Mouse (Mus musculus): ENCODE measurements around the gene Gm20683.

Gene Gm20683

GRCm38 (mm10) chr17:25792615-25793014, 48.9 kb downstream of the Gm20683 start, which contains the start of gene Fam173a:
TSS of gene Fam173a (minus strand) at chr17:25792901.
- DNase-seq, result peak; percentile 70 to 76

DNA sequence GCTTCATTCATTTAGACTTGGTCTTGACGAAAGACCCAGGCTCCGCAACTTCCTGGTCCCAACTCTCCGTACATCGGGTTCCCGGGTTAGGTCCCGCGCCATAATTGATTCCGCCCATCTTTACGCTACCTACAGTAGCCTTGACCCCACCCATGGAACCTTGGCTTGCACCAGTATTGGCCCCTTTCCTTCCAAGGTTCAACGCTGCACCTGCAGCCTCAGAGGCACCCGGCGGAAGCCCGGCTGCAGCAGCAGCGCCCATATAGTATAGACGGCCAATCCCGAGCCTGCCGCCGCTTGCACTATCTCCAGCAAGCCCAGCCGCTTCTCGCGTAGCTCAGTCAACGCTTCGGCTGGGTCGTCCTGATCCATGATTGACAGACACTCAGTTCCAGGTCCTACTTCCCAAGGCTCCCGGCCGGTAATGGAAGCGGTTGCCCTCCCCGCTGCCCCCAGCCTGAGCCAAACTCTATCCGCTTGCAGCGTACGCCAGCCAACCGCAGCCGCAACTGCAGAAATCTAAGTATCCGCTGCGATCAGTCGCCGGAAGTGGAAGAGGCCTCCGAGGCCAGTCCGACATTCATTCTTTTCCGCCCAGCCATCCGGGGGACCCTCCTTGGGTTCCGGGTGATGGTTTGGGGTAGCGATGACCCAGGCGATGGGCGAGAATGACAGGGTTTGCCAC, 49.6 kb downstream of the Gm20683 start:
- DNase-seq, result peak; percentile 69 to 80

GRCm38 (mm10) chr17:25791320-25791842, 50.2 kb downstream of the Gm20683 start:
- DNase-seq, result no peak

DNA sequence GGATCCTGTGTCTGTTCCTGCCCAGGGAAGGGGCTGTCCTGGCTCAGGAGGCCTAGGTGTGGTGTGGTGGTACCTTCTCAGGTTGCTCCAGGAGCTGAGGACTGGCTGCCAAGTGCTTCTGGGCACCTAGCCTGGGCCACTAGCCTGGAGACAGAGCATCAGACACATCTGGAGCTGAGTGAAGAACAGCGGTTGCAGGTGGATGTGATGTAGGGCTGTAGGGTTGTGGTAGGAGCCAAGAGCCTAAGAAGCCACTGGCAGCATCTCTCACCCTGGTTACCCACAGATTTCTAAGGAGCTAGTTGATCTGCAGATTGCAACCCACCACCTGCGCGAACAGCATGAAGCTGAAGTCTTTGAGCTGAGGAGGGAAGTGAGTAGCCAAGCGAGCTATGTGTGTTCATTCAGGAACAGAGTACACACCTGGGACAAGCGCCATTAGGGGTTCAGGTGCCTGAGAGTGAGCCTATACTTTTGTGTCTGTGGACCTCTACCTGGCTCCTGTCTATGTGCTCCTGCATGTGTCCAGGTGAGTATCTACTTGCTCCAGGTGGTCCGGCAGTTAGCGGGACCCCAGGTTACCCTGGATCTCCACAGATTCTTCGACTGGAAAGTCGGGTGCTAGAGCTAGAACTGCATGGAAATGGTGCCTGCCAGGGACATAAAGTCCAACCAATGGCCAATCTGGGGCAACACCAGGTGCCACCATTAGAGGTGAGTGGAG, 54.6 kb downstream of the Gm20683 start:
- DNase-seq, result no peak

DNA sequence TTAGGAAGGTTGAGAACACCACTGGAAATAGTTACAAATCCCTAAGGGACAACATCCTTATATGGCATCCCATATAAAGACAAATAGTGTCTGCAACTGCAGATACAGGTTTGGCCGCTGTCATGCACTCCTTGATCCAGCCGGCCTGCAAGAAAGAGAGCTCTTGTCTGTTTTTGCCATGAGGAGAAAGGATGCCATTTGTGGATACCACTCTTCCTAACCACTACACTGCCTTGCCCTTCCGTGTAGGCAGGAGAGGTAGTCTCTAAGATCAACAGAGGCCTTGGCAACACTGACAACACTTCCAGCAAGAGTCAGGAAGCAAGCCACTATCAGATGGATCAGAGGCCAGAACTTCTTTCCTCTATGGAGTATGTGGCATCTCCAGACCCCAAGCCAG, 55.3 kb downstream of the Gm20683 start, which contains the start of gene Ccdc78:
TSS of gene Ccdc78 (plus strand) at position 301 of the 400 bp plus-strand sequence.
- no peak for DNase-seq

DNA sequence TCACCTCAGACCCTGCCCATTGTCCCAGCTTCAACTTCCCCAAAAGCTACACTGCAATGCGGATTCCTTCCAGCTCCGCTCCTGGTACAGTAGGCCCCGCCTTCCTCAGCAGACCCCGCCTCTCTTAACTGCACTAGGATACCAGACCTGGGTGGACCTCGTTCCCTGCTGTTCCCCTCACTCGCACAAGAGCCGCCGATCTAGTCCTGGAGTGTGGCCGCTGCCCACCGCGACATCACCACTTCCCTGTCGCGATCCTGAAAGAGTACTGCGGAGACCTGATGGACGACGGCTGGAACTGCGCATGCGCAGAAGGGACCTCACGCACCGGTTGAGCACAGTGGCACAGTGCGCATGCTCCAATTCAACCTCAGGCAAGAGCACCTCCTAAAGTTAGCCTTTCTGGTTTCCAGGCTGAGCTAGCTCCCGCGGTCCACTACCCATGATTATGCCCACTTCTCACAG, 56.2 kb downstream of the Gm20683 start, which contains the start of gene Haghl:
TSS of gene Haghl (minus strand) at position 393 of the 465 bp plus-strand sequence.
- peak; percentile 95 to 97 for DNase-seq
